Mouse (Mus musculus): Measurements from ENCODE around the gene Smarcad1.
"Not testable (repeated sequence)": the region's sequence is repeated elsewhere in the genome, so short reads cannot be mapped to it uniquely, and the experiment has no call there.

DNA sequence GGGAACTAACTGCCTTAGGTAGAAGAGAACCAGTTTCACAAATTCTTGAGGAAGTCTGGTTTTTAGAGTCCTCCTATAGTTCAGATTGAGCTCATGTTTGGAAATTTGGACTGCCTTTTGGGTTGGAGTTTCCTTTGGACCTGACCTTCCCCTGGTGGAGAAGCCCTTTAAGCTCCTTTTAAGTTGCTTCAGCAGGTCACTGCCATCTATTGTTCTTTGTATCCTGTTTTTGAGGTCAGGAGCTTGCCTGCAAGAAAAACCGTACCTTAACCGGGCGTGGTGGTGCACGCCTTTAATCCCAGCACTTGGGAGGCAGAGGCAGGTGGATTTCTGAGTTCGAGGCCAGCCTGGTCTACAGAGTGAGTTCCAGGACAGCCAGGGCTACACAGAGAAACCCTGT, 23.4 kb upstream of the Smarcad1 start:
- TF ChIP-seq POLR2A (IDR thresholded peaks at IDR 0.05; ENCODE audit: borderline replicate concordance, control insufficient read depth, low read depth, low read length); CTCF (IDR thresholded peaks at IDR 0.05; ENCODE audit: control insufficient read depth, insufficient read depth, low read length): not testable (repeated sequence)

All from bone marrow, adult 2 months (tissue).